Mouse (Mus musculus) MEL (cell line): ENCODE data around the gene Epha4.

ENCODE experiments used
- CTCF ChIP-seq, 3 experiments: IDR thresholded peaks in 2 of 3; conservative IDR thresholded peaks in 1 of 3; 2 replicates each; pipeline ENCODE4 v1.5.1; 2011 to 2012; ENCODE audit warnings: low read length in 3 of 3, low read depth in 2 of 3, mild to moderate bottlenecking in 2 of 3, improper control_type of control experiment in 1 of 3, inconsistent platforms in 1 of 3, mixed read lengths in 1 of 3, moderate library complexity in 1 of 3; ENCODE audit not compliant: control insufficient read depth in 1 of 3, insufficient read depth in 1 of 3, poor library complexity in 1 of 3, severe bottlenecking in 1 of 3
- JUND ChIP-seq: IDR thresholded peaks from 2 replicates; pipeline ENCODE4 v1.6.1; 2011; ENCODE audit warnings: low read depth, mild to moderate bottlenecking, improper control_type of control experiment, low read length
- POLR2A ChIP-seq, 2 experiments: IDR thresholded peaks; 2 replicates each; pipeline ENCODE4 v1.6.1; 2011 to 2012; ENCODE audit warnings: low read length in 2 of 2, mild to moderate bottlenecking in 2 of 2, control low read depth in 1 of 2, improper control_type of control experiment in 1 of 2, low read depth in 1 of 2, moderate library complexity in 1 of 2; ENCODE audit not compliant: control insufficient read depth in 1 of 2, insufficient read depth in 1 of 2, poor library complexity in 1 of 2
- SIN3A ChIP-seq: IDR thresholded peaks from 2 replicates; pipeline ENCODE4 v1.6.1; 2012; ENCODE audit warnings: low read length, improper control_type of control experiment, inconsistent platforms
- TCF12 ChIP-seq: IDR thresholded peaks from 2 replicates; pipeline ENCODE4 v1.6.1; 2014; ENCODE audit warnings: low read depth, mild to moderate bottlenecking, inconsistent platforms, low read length, improper control_type of control experiment, moderate library complexity

- no peak for TF ChIP-seq POLR2A (IDR thresholded peaks at IDR 0.05; ENCODE audit: control insufficient read depth in 1 of 2, insufficient read depth in 1 of 2, low read depth in 1 of 2, low read length in 2 of 2, poor library complexity in 1 of 2)
- TF ChIP-seq TCF12, result no peak
- no peak for TF ChIP-seq JUND
- TF ChIP-seq CTCF (IDR thresholded peaks at IDR 0.05 in 2 of 3, conservative IDR thresholded peaks at IDR 0.05 in 1 of 3; ENCODE audit: control insufficient read depth in 1 of 3, insufficient read depth in 1 of 3, low read depth in 2 of 3, low read length in 3 of 3, poor library complexity in 1 of 3, severe bottlenecking in 1 of 3), result no peak
- TF ChIP-seq SIN3A, result no peak
Observed at GRCm38 (mm10) chr1:77484766-77485596, 29.9 kb downstream of the Epha4 start.
